Mouse (Mus musculus) midbrain, embryonic 11.5 days (tissue): ENCODE data around the gene Sorbs2. TPM values are rescaled to one million over a fixed set of nuclear protein-coding genes. Genes with fewer than 3 reads are reported as not detected.

Experiments used
- ATAC-seq: fragments of 200-750 bp; cut with Nextera tagmentation; 2 replicates; pipeline ENCODE4 v1.8.0; 2017; ENCODE audit warnings: moderate TSS enrichment, moderate library complexity; ENCODE audit not compliant: low FRiP score
- DNase-seq: peaks from one replicate; pipeline ENCODE4 v3.0.0; 2015; ENCODE audit warnings: low spot score; ENCODE audit errors: missing footprints
- H3K27ac ChIP-seq: fragments of 300-500 bp; sonication (generic); 2 replicates; pipeline ENCODE4 v1.5.1; 2014; ENCODE audit warnings: low read depth, low read length
- H3K27me3 ChIP-seq: fragments of 300-500 bp; sonication (generic); 2 replicates; pipeline ENCODE4 v1.6.1; 2014; ENCODE audit warnings: mild to moderate bottlenecking, low read length, moderate library complexity, mixed read lengths; ENCODE audit not compliant: control insufficient read depth, insufficient read depth
- H3K36me3 ChIP-seq: fragments of 300-500 bp; sonication (generic); 2 replicates; pipeline ENCODE4 v1.6.1; 2014; ENCODE audit warnings: mild to moderate bottlenecking, low read length, moderate library complexity, mixed read lengths; ENCODE audit not compliant: control insufficient read depth, insufficient read depth
- H3K4me1 ChIP-seq: fragments of 300-500 bp; sonication (generic); 2 replicates; pipeline ENCODE4 v1.6.1; 2014; ENCODE audit warnings: low read length; ENCODE audit not compliant: control insufficient read depth, insufficient read depth
- H3K4me2 ChIP-seq: fragments of 300-500 bp; sonication (generic); 2 replicates; pipeline ENCODE4 v1.6.1; 2014; ENCODE audit warnings: mild to moderate bottlenecking, moderate library complexity
- H3K4me3 ChIP-seq: fragments of 300-500 bp; sonication (generic); 2 replicates; pipeline ENCODE4 v1.5.1; 2014; ENCODE audit warnings: low read depth, low read length
- H3K9ac ChIP-seq: fragments of 300-500 bp; sonication (generic); 2 replicates; pipeline ENCODE4 v1.6.1; 2014; ENCODE audit warnings: low read length
- H3K9me3 ChIP-seq: fragments of 300-500 bp; sonication (generic); 2 replicates; pipeline ENCODE4 v1.6.1; 2016; ENCODE audit warnings: low read length; ENCODE audit not compliant: control insufficient read depth
- WGBS: fragments of 180-500 bp; shearing (Covaris S2); extraction: QIAGEN DNeasy Blood & Tissue Kit; methylation state at CpG from one replicate; pipeline ENCODE4 v1.1.7; 2014; 5-methylcytosine and 5-hydroxymethylcytosine counted together
- polyA plus RNA-seq: library from polyadenylated mRNA; unstranded; fragments of >200 nt; fragmentation: Nextera tagmentation; extraction: Ambion mirVana; gene quantifications from 2 replicates; pipeline ENCODE4 v1.2.1, GENCODE M21; 2014

Sorbs2 gene
- polyA plus RNA-seq, 1 experiment from 2014 or later = 79.8 TPM

DNA sequence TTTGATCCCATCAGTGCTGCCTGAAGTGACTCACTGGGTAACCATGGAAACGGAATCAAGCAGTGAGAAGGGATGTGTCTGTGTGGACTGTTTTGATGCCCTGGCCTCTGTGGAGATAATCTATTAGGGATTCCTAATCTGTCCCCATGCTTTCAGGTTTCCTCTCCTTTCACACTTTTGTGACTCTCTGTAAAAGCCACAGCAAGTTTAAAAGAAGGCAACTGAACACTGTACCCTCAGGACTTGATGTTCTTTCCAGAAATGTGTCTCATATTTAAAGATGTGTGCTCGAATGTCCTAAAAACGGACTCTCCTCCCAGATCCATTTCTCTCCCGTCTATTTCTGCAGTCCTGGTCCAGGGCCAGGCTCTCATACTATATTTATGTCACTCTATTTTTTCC is 196.1 kb downstream of the Sorbs2 start:
- ATAC-seq = peak; percentile 65; the same call in 1 of the 2 replicates
- no peak overlapping the region for H3K27ac ChIP-seq
- DNase-seq = peak; percentile 87

DNA sequence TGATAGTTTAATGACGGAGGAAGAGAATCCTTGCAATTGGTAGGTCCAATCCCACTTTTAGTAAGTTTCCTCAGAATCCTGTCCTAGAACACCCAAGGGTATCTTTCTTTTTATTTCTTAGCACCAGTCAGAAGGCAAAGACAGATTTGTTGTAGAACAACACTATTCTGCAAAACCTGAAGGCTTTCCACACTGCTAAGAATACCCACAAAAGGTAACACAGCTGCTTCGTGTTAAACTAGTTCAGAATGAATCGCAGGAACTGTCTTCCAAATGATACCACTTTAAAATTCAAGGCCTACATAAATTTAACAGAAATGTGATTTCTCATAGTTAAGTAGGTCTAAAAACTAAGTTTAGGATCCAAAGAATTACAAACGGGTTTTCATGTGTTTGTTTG is 201.5 kb downstream of the Sorbs2 start:
- ATAC-seq (no peak), DNase-seq (no peak)
- Histone ChIP-seq H3K9ac (no peak overlapping the region), H3K9me3 (no peaks in the 10 kb centered on the region), H3K4me1 (no peaks in the 10 kb centered on the region), H3K27me3 (no peaks in the 10 kb centered on the region), H3K27ac (no peak overlapping the region), H3K4me3 (no peak overlapping the region), H3K4me2 (no peak overlapping the region), H3K36me3 (no peaks in the 10 kb centered on the region)
- 84% methylated on average over 4 of the region's 4 CpGs for WGBS

More for the DNA sequence above, 196.1 kb downstream of the Sorbs2 start:
- 51% methylated on average over 4 of the region's 4 CpGs for WGBS
- Histone ChIP-seq H3K4me1 (peaks cover 5% of the 10 kb centered on the region; the same call in 1 of the 2 replicates), H3K36me3 (no peaks in the 10 kb centered on the region), H3K27me3 (no peaks in the 10 kb centered on the region), H3K9me3 (no peaks in the 10 kb centered on the region), H3K4me2 (no peak overlapping the region), H3K9ac (no peak overlapping the region), H3K4me3 (no peak overlapping the region)

DNA sequence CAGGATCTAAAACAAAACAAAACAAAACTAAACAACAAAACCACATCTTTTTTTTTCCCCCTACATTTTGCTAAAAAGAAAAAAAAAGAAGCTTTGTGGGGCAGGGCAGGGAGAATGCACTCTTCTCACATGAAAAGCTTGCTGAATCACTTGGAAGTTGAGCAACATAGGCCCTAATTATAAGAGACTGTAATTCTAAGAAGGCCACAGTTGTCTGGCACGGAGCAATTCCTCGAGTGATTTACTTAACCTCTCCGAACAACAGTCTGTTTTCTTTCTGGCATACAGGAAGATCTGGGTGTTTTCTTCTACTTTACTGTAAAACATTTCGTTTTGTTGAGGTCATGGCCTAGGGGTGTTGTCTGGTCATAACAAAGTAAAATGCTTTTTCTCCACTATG is 202.1 kb downstream of the Sorbs2 start:
- ATAC-seq (no peak), DNase-seq (no peak)
- Histone ChIP-seq H3K9me3 (no peaks in the 10 kb centered on the region), H3K27me3 (no peaks in the 10 kb centered on the region), H3K4me1 (peaks cover 4% of the 10 kb centered on the region; the same call in 1 of the 2 replicates), H3K4me2 (no peak overlapping the region), H3K27ac (no peak overlapping the region), H3K9ac (no peak overlapping the region), H3K4me3 (no peak overlapping the region), H3K36me3 (no peaks in the 10 kb centered on the region)
- 86% methylated on average over 4 of the region's 4 CpGs for WGBS

GRCm38 (mm10) chr8:45712610-45713009 is 205.0 kb downstream of the Sorbs2 start:
- H3K27ac ChIP-seq = no peak overlapping the region
- DNase-seq = no peak
- no peak overlapping the region for H3K4me2 ChIP-seq
- no peaks in the 10 kb centered on the region for H3K9me3 ChIP-seq
- no peak overlapping the region for H3K9ac ChIP-seq
- H3K27me3 ChIP-seq = no peaks in the 10 kb centered on the region
- H3K4me3 ChIP-seq = no peak overlapping the region
- 92% methylated on average over 6 of the region's 6 CpGs for WGBS
- peaks cover 6% of the 10 kb centered on the region; the same call in 1 of the 2 replicates for H3K4me1 ChIP-seq
- no peaks in the 10 kb centered on the region for H3K36me3 ChIP-seq
- ATAC-seq = no peak

- DNase-seq (no peak), ATAC-seq (no peak)
- Histone ChIP-seq H3K27ac (no peak overlapping the region), H3K4me2 (no peak overlapping the region), H3K4me1 (peaks cover 6% of the 10 kb centered on the region; the same call in 1 of the 2 replicates), H3K9me3 (no peaks in the 10 kb centered on the region), H3K9ac (no peak overlapping the region), H3K4me3 (no peak overlapping the region), H3K36me3 (no peaks in the 10 kb centered on the region), H3K27me3 (no peaks in the 10 kb centered on the region)
- WGBS = 56% methylated on average over 3 of the region's 3 CpGs
These were observed 207.2 kb downstream of the Sorbs2 start for GRCm38 (mm10) chr8:45714806-45715205.

GRCm38 (mm10) chr8:45715330-45716027 is 207.9 kb downstream of the Sorbs2 start:
- Histone ChIP-seq H3K27ac (no peak overlapping the region), H3K4me2 (no peak overlapping the region), H3K9ac (no peak overlapping the region), H3K27me3 (no peaks in the 10 kb centered on the region), H3K36me3 (no peaks in the 10 kb centered on the region), H3K9me3 (no peaks in the 10 kb centered on the region), H3K4me3 (no peak overlapping the region), H3K4me1 (peaks cover 6% of the 10 kb centered on the region; the same call in 1 of the 2 replicates)
- DNase-seq (no peak), ATAC-seq (no peak)
- WGBS = 73% methylated on average over 13 of the region's 13 CpGs

DNA sequence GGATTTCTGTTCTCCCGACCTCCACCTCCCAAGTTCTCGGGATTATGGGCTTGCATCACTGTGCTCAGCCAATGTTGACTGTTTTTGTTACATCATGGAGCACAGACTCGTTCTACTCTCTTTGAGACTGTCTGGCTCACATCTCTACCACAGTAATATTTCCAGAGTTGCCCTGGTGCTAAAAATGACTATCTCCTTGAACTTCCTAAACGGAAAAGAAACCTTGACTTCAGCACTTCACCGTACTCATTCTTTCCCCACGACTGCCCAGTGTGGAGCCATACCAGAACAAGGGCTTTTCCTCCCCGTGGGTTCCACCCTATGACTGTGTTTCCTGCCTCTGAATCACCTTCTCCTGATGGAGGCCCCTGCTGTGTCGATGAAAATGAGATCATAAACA is 212.2 kb downstream of the Sorbs2 start:
- Histone ChIP-seq H3K4me3 (no peak overlapping the region), H3K36me3 (no peaks in the 10 kb centered on the region), H3K27me3 (no peaks in the 10 kb centered on the region), H3K4me2 (no peak overlapping the region), H3K27ac (no peak overlapping the region), H3K4me1 (peaks cover 2% of the 10 kb centered on the region; the same call in 1 of the 2 replicates), H3K9me3 (no peaks in the 10 kb centered on the region), H3K9ac (no peak overlapping the region)
- no peak for DNase-seq
- no peak for ATAC-seq
- WGBS = 80% methylated on average over 8 of the region's 8 CpGs

DNA sequence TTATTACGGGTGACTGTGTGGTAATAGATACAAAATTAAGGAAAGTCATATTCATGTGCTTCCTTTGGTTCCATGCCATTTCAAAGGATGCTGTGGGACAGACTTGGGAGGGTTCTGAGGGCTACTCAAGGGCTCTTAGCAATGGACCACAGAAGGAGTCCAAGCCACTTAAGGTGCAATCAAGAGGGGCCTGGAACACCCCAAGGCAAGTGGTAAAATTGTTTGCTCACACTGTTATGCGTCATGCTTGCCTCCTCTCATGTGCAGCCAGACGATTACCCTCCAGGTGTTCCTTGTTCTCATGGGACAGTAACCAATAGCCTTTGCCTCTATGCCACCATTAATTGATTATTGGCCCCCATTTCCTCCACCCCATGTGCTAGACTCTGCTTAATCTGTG is 216.6 kb downstream of the Sorbs2 start:
- Histone ChIP-seq H3K36me3 (no peaks in the 10 kb centered on the region), H3K4me1 (no peaks in the 10 kb centered on the region), H3K9ac (no peak overlapping the region), H3K4me2 (no peak overlapping the region), H3K27ac (no peak overlapping the region), H3K4me3 (no peak overlapping the region), H3K27me3 (no peaks in the 10 kb centered on the region), H3K9me3 (no peaks in the 10 kb centered on the region)
- ATAC-seq = no peak
- 87% methylated on average over 3 of the region's 3 CpGs for WGBS
- DNase-seq = no peak

DNA sequence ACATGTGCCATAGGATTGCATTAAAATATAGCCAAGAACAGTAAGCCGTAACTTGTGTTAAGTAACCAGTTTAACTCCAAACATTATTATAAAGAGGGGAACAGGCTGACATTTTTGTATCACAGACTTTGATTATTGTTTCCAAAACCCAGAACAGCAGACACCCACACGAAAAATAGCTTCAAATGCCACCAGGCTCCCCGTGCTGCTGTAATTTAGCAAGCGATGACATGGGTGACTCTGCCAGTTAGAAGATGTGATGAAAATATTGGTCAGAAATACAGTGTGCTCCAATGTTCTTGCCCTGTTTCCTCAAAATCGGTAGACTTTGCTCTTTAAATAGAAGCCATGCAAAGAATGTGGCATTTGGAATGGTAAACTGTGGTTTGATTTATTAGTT is 217.7 kb downstream of the Sorbs2 start:
- Histone ChIP-seq H3K27me3 (no peaks in the 10 kb centered on the region), H3K9me3 (no peaks in the 10 kb centered on the region), H3K4me3 (no peak overlapping the region), H3K4me1 (no peaks in the 10 kb centered on the region), H3K36me3 (no peaks in the 10 kb centered on the region), H3K9ac (no peak overlapping the region), H3K4me2 (no peak overlapping the region), H3K27ac (no peak overlapping the region)
- ATAC-seq (no peak), DNase-seq (no peak)
- 89% methylated on average over 5 of the region's 5 CpGs for WGBS
